Mouse (Mus musculus) liver, embryonic 11.5 days (tissue): Measurements from ENCODE around the gene Mob3a. TPM values are rescaled to one million over a fixed set of nuclear protein-coding genes. Genes with fewer than 3 reads are reported as not detected.
"Not testable (repeated sequence)": the region's sequence is repeated elsewhere in the genome, so short reads cannot be mapped to it uniquely, and the experiment has no call there.

Source experiments
- ATAC-seq: fragments of 200-750 bp; cut with Nextera tagmentation; replicated peaks from 2 replicates; pipeline ENCODE4 v1.8.0; 2017; ENCODE audit warnings: moderate number of reproducible peaks, mild to moderate bottlenecking, moderate TSS enrichment, moderate library complexity; ENCODE audit not compliant: low FRiP score
- DNase-seq: peaks from one replicate; pipeline ENCODE4 v3.0.0-alpha.2; 2017; ENCODE audit warnings: low spot score
- H3K27ac ChIP-seq: fragments of 300-500 bp; sonication (generic); 2 replicates; pipeline ENCODE4 v1.5.1; 2014; ENCODE audit warnings: mild to moderate bottlenecking, low read depth, low read length, control low read depth
- H3K27me3 ChIP-seq: fragments of 300-500 bp; sonication (generic); replicated peaks from 2 replicates; pipeline ENCODE4 v1.6.1; 2014; ENCODE audit warnings: low read length, mixed read lengths; ENCODE audit not compliant: control insufficient read depth, insufficient read depth
- H3K36me3 ChIP-seq: fragments of 300-500 bp; sonication (generic); 2 replicates; pipeline ENCODE4 v1.6.1; 2014; ENCODE audit warnings: mild to moderate bottlenecking, low read length, moderate library complexity, mixed read lengths; ENCODE audit not compliant: control insufficient read depth, insufficient read depth
- H3K4me1 ChIP-seq: fragments of 300-500 bp; sonication (generic); replicated peaks from 2 replicates; pipeline ENCODE4 v1.6.1; 2014; ENCODE audit warnings: low read length, mixed read lengths; ENCODE audit not compliant: control insufficient read depth, insufficient read depth
- H3K4me2 ChIP-seq: fragments of 300-500 bp; sonication (generic); 2 replicates; pipeline ENCODE4 v1.6.1; 2014; ENCODE audit warnings: mild to moderate bottlenecking, control low read depth, moderate library complexity
- H3K4me3 ChIP-seq: fragments of 300-500 bp; sonication (generic); 2 replicates; pipeline ENCODE4 v1.5.1; 2014; ENCODE audit warnings: low read depth, low read length, control low read depth
- H3K9ac ChIP-seq: fragments of 300-500 bp; sonication (generic); 2 replicates; pipeline ENCODE4 v1.6.1; 2014; ENCODE audit warnings: low read depth, low read length, control low read depth
- H3K9me3 ChIP-seq: fragments of 300-500 bp; sonication (generic); 2 replicates; pipeline ENCODE4 v1.6.1; 2016; ENCODE audit warnings: low read length, inconsistent platforms, mixed read lengths; ENCODE audit not compliant: control insufficient read depth
- WGBS: fragments of 180-500 bp; shearing (Covaris S2); extraction: QIAGEN DNeasy Blood & Tissue Kit; methylation state at CpG from one replicate; pipeline ENCODE4 v1.1.7; 2014; 5-methylcytosine and 5-hydroxymethylcytosine counted together
- polyA plus RNA-seq: library from polyadenylated mRNA; unstranded; fragments of >200 nt; fragmentation: Nextera tagmentation; extraction: Ambion mirVana; gene quantifications from 2 replicates; pipeline ENCODE4 v1.2.1, GENCODE M21; 2014

Mob3a gene
- polyA plus RNA-seq, 1 experiment from 2014 or later: 56.7 TPM

GRCm38 (mm10) chr10:80655406-80656129, 46.2 kb downstream of the Mob3a start:
- peak; percentile 14 for ATAC-seq
- peaks cover 26% of the 10 kb centered on the region for H3K4me1 ChIP-seq

GRCm38 (mm10) chr10:80654866-80655265, 46.9 kb downstream of the Mob3a start:
- no peaks in the 10 kb centered on the region for H3K27me3 ChIP-seq
- DNase-seq: no peak
- H3K4me1 ChIP-seq: peaks cover 26% of the 10 kb centered on the region
- peak overlapping the region; percentile 98; the same call in 1 of the 2 replicates for H3K4me3 ChIP-seq
- H3K9me3 ChIP-seq: no peaks in the 10 kb centered on the region
- 83% methylated on average over 6 of the region's 6 CpGs for WGBS
- no peak overlapping the region for H3K27ac ChIP-seq
- H3K9ac ChIP-seq: no peak overlapping the region
- ATAC-seq: no peak
- no peaks in the 10 kb centered on the region for H3K36me3 ChIP-seq
- H3K4me2 ChIP-seq: peak overlapping the region; percentile 96

More at GRCm38 (mm10) chr10:80655406-80656129, 46.2 kb downstream of the Mob3a start:
- peak overlapping the region; percentile 82 for H3K27ac ChIP-seq
- H3K9me3 ChIP-seq: no peaks in the 10 kb centered on the region
- no peaks in the 10 kb centered on the region for H3K36me3 ChIP-seq
- peak overlapping the region; percentile 99 for H3K9ac ChIP-seq
- no peak for DNase-seq
- peak overlapping the region; percentile 96 for H3K4me2 ChIP-seq
- 4% methylated on average over 12 of the region's 12 CpGs for WGBS
- H3K27me3 ChIP-seq: no peaks in the 10 kb centered on the region
- H3K4me3 ChIP-seq: peak overlapping the region; percentile 98

- Histone ChIP-seq H3K9ac (no peak overlapping the region), H3K36me3 (no peaks in the 10 kb centered on the region), H3K4me2 (no peak overlapping the region), H3K4me3 (no peak overlapping the region), H3K27me3 (no peaks in the 10 kb centered on the region), H3K9me3 (no peaks in the 10 kb centered on the region), H3K4me1 (peaks cover 22% of the 10 kb centered on the region), H3K27ac (no peak overlapping the region)
- WGBS: 79% methylated on average over 6 of the region's 6 CpGs
- DNase-seq (no peak), ATAC-seq (no peak)
These were observed 48.5 kb downstream of the Mob3a start for GRCm38 (mm10) chr10:80653156-80653720.

GRCm38 (mm10) chr10:80650392-80650791, 51.4 kb downstream of the Mob3a start:
- ATAC-seq (no peak), DNase-seq (no peak)
- H3K27me3 ChIP-seq: no peaks in the 10 kb centered on the region
- H3K27ac ChIP-seq: no peak overlapping the region
- WGBS: 91% methylated on average over 10 of the region's 10 CpGs
- no peaks in the 10 kb centered on the region for H3K9me3 ChIP-seq
- H3K4me1 ChIP-seq: peaks cover 9% of the 10 kb centered on the region
- H3K9ac ChIP-seq: no peak overlapping the region
- H3K4me2 ChIP-seq: no peak overlapping the region
- peaks cover 3% of the 10 kb centered on the region; the same call in 1 of the 2 replicates for H3K36me3 ChIP-seq
- no peak overlapping the region for H3K4me3 ChIP-seq

- not testable (repeated sequence) for H3K27me3 ChIP-seq, H3K36me3 ChIP-seq, H3K9me3 ChIP-seq, H3K27ac ChIP-seq, H3K4me2 ChIP-seq, H3K4me1 ChIP-seq, H3K4me3 ChIP-seq, DNase-seq, H3K9ac ChIP-seq, ATAC-seq
- WGBS: 84% methylated on average over 6 of the region's 6 CpGs
These were observed 51.9 kb downstream of the Mob3a start for GRCm38 (mm10) chr10:80649910-80650309.

- 86% methylated on average over 10 of the region's 10 CpGs for WGBS
- Histone ChIP-seq H3K4me3 (no peak overlapping the region), H3K4me2 (no peak overlapping the region), H3K36me3 (peaks cover 19% of the 10 kb centered on the region), H3K27me3 (no peaks in the 10 kb centered on the region), H3K4me1 (peaks cover 3% of the 10 kb centered on the region; the same call in 1 of the 2 replicates), H3K27ac (no peak overlapping the region), H3K9me3 (no peaks in the 10 kb centered on the region), H3K9ac (no peak overlapping the region)
- ATAC-seq (no peak), DNase-seq (no peak)
These were observed 54.8 kb downstream of the Mob3a start for GRCm38 (mm10) chr10:80646936-80647335.

GRCm38 (mm10) chr10:80635345-80635744, 66.4 kb downstream of the Mob3a start:
- Histone ChIP-seq H3K4me1 (no peaks in the 10 kb centered on the region), H3K9ac (no peak overlapping the region), H3K9me3 (no peaks in the 10 kb centered on the region), H3K27me3 (no peaks in the 10 kb centered on the region), H3K4me3 (no peak overlapping the region), H3K4me2 (no peak overlapping the region), H3K36me3 (peaks cover 54% of the 10 kb centered on the region), H3K27ac (no peak overlapping the region)
- ATAC-seq (no peak), DNase-seq (no peak)
- WGBS: 67% methylated on average over 6 of the region's 6 CpGs
